Mouse (Mus musculus): ENCODE measurements at regions not wholly inside any gene's neighbourhood (a gene's known extent, or its start where the extent isn't known, plus 50 kb on each side); places are given as distances from the start of the nearest gene placed in this dataset.
A peak's percentile ranks its signal among the peaks of the same experiment; 100 is the strongest.

DNA sequence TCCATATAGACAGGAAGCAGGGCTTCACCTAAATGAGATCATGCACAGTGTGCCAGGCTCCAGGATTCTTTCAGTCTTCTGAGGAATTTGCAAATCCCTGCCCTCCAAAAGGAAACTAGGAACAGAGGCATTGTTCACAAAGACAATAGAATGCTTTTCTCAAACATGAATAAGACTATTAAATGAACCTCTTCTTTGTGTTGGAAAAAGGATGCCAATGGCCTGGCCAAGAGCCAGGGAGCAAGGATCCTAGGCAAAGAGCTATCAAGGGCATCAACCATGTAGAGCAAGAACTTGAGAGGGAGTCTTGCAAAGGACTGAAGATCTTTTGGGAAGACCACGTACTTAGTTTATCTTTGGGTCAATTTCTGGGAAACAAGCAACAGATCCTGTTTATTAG lies 415.4 kb downstream of the Mtx2 start:
- DNase-seq (ENCODE audit: low spot score), result no peak

DNA sequence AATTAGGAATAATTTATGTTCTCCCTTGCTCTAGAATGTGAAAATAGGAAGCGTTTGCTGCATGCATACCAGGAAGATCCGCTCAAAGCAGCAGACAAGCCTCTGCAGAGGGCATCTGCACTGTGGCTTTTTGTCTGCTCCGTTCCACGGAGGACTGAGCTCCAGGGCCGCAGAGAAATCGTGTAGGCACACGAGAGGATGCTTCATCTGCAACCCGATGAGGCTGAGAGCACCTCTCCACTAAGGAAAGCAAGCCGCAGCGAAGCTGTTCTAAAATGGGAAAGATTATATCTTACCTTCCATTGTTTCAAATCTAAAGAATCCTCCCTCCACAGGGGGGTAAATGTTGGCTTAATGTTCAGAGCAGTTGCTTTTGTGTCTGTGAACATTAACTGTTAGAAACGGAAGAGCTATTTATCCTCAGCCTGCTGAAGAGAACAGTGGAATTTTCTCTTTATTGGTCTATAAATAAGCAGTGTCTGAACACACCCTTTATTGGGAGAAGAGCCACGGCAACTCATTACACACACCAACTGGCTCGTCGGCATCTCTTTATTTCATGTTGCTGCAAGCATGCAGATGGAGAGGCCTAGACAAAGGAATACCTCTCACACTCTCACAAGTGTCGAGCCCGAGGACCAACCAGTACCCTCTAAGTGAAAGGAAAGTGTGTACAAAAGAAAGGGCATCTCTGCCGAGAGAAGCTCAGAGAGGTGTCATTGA lies 414.6 kb upstream of the Hnrnpa3 start:
- no peak for DNase-seq (ENCODE audit: low spot score)

DNA sequence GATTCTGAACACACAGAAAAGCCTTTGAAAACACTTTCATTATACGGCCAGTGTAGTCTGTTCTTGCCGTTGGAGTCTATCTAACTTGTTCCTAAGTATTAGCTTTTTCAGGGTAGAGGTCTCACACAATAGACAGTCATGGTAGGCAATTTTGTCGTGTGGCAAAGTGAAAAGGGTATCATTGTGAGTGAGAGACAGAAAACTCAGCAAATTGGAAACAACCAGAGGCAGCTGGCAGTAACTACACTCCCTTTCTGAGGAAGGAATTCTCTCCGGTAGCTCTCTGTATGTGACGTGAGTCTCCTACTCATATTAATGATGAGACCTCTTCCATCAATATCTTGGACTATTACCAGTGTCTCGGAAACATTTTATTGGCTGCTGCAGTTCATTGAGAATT lies 413.8 kb upstream of the Hnrnpa3 start:
- no peak for DNase-seq (ENCODE audit: low spot score)

DNA sequence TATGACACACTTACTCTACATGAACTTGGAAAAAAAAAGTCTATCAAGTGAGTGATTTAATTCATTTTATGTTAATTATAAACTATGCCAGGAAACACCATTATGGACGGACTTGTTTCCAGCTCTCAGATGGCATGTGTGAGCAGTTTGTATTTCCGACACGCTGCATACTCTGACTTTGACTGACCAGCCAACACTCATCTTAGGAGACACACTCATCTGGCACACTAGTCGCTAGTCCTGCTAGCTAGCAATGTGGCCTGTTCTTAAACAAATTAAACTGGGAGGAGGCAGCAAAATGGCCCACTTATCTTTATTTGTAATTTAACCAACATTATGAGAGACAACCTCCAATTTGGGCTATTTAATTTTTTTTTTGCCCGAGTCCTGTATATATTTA lies 413.4 kb upstream of the Hnrnpa3 start:
- DNase-seq (ENCODE audit: low spot score), result no peak

DNA sequence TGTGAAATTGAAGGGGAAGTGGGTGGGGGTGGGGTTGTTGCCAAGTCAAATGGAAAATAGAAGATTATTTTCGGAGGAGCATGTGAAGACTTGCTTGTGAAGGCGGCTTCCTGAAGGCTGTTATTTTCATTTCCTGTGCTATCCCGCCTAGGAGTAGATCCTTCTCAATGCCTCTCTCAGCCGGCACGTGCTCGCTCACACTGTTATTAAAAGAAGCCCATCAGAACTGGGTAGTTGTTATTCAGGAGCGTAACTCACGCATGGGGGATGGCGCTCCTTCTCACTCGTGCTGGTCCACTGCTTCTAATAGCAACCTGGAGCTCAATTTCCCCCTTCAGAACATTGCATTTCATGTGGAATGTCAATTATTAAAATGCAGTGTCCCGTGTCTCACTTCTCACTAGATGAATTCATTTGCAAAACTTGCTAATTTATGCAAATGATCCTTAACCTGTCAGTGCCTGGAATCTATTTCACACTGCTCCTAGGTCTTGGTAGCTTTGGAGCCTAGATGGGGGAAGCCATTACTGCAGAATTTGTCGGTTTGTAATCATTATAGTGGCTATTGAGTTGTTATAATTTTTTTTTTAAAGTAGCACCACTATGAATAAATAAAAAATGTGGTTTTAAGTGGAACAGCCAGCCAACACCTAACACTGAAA lies 412.8 kb upstream of the Hnrnpa3 start:
- no peak for DNase-seq (ENCODE audit: low spot score)

GRCm38 (mm10) chr2:75248251-75248650 lies 410.8 kb upstream of the Hnrnpa3 start:
- DNase-seq (ENCODE audit: low spot score), result no peak

GRCm38 (mm10) chr2:75250507-75250906 lies 408.6 kb upstream of the Hnrnpa3 start:
- no peak for DNase-seq (ENCODE audit: low spot score)

DNA sequence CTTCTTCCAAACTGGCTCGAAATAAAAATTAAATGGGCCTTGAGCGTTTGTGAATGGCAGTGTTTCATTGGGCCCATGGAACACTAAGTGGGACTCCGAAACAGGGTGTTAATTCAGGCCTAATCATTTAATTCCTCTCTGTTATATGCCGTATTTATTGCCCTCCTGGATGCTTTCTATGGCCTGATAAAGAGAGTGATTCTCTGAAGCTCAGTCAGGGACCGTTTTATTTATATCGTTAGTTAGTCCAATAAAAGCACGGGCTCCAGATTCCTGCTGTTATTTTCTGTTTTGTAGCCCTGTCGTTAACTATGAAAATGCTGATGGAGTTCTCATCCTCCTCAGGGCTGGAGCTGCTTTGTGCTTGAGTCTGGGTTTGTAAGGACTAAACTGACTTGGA lies 406.2 kb upstream of the Hnrnpa3 start:
- DNase-seq (ENCODE audit: low spot score), result no peak

- no peak for DNase-seq (ENCODE audit: low spot score)
Observed at GRCm38 (mm10) chr2:75265218-75265617, 393.8 kb upstream of the Hnrnpa3 start.

- DNase-seq (ENCODE audit: low spot score), result no peak
Observed at GRCm38 (mm10) chr2:75265739-75266699, 393.0 kb upstream of the Hnrnpa3 start.

- no peak for DNase-seq (ENCODE audit: low spot score)
Observed at GRCm38 (mm10) chr2:75267949-75268348, 391.1 kb upstream of the Hnrnpa3 start.

GRCm38 (mm10) chr2:75269446-75269845 lies 389.6 kb upstream of the Hnrnpa3 start:
- no peak for DNase-seq (ENCODE audit: low spot score)

DNA sequence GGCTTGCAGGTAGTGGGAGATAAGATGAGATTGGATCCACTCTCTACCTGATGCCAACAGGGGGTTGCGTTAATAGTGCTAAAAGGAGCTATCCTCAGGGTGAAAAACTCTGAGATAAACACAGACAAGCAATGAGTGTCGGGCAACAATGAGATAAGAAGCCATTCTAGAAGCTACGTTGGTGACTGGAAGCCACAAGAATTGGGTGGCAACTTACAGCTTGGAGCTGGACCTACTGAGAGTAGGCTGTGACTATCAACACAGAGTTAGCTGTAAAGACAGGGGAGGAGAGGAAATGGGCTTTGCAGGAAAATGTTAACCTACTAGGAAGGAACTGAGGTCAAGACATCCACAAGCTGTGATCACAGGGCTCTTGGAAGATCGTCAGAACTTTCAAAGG lies 388.9 kb upstream of the Hnrnpa3 start:
- no peak for DNase-seq (ENCODE audit: low spot score)

DNA sequence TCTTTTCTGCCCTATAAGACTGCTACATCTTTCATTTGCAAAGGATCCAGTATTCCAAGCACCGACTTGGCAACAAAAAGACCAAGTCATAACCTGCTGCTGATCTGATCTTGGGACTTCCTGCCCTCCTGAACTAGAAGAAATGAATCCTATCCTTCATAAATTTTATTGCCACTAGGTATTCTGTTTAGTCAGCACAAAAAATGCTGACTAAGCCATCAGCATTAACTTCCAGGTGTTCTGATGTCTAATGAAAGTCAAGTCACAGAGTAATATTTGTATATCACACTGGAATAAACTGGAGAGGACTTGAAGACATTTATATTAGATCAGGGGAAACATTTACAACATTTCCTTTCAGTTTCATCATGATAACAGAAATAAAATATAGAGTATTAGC lies 371.2 kb upstream of the Hnrnpa3 start:
- DNase-seq (ENCODE audit: low spot score), result no peak

GRCm38 (mm10) chr2:75291674-75292073 lies 367.4 kb upstream of the Hnrnpa3 start:
- DNase-seq (ENCODE audit: low spot score), result no peak

DNA sequence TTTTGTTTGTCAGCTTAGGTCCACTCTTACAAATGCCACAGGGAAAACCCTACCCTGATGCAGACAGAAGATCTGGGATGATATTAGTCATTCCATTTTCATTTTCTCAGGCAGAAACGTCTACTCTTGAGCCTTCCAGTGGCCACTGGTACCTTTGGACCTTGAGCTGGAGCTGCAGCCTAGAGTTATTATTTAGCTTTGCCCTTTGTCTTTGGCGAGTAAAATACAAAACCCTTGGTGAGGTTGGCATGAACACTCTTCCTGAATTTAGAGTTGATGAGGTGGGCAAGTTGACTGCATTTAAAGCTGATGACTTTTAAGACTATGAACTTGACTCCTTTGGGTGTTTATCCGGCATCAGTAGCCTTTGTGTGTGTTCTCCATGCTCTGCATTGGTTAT lies 352.2 kb upstream of the Hnrnpa3 start:
- no peak for DNase-seq (ENCODE audit: low spot score)

- no peak for DNase-seq (ENCODE audit: low spot score)
Observed at GRCm38 (mm10) chr2:75311191-75311590, 347.9 kb upstream of the Hnrnpa3 start.

DNA sequence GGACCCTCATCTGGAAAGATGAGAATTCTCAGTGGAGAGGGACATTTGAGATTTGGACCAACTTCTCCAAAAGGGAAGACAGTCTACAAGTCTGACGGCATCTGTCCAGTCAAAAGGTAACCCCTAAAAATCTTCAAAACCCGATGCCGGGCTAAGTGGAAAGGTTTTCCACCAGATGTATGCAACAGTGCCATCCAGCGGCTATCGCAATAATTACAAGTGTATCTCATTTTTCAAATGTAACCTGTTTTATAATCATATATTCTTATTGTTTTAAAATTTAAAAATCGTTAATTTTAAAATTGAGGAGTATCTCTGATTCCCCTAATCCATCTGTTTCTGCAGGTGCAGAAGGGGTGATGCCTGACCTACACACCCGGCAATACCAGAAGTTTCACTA lies 346.8 kb upstream of the Hnrnpa3 start:
- peak; percentile 11 for DNase-seq (ENCODE audit: low spot score)

GRCm38 (mm10) chr2:75315341-75315740 lies 343.7 kb upstream of the Hnrnpa3 start:
- no peak for DNase-seq (ENCODE audit: low spot score)

GRCm38 (mm10) chr2:75318190-75318589 lies 340.9 kb upstream of the Hnrnpa3 start:
- DNase-seq (ENCODE audit: low spot score), result no peak

- DNase-seq (ENCODE audit: low spot score), result no peak
Observed at GRCm38 (mm10) chr2:75324146-75324749, 334.8 kb upstream of the Hnrnpa3 start.

DNA sequence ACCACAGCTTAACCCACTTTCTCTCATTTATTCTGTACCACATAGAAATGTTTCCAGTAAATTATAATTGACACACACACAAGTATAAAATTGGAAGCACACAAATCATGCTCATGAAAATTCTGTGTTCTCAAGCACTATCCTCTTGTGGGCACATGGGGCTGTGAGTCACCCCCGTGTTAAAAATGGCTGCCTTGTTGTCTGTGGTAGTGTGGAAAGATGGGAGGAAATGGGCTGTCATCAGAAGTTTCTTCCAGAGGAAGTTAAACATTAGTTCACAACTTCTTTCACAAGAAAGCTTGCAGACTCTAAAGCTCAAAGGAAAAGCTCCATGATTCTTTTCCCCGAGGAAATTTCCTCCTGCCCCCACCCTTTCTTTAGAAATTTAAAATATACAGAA lies 329.5 kb upstream of the Hnrnpa3 start:
- no peak for DNase-seq (ENCODE audit: low spot score)
